Mouse (Mus musculus) kidney, adult 18-20 months (tissue): ENCODE results near the gene Olfr495.

Experiments used
- DNase-seq: peaks from one replicate; pipeline ENCODE4 v3.0.0; 2021

The Olfr495 gene

GRCm38 (mm10) chr7:108392867-108393266, at the start of gene Olfr495:
TSS of gene Olfr495 (plus strand) at chr7:108393167.
- DNase-seq: no peak

GRCm38 (mm10) chr7:108346879-108347278, 46.1 kb upstream of the Olfr495 start, which contains the start of gene Olfr493:
TSS of gene Olfr493 (minus strand) at chr7:108346979.
- DNase-seq: no peak

GRCm38 (mm10) chr7:108365035-108365434, 27.9 kb upstream of the Olfr495 start, which contains the start of gene Olfr494:
TSS of gene Olfr494 (plus strand) at chr7:108365335.
- no peak for DNase-seq

- DNase-seq: no peak
These were observed 27.2 kb downstream of the Olfr495 start, which contains the start of gene Olfr497 for GRCm38 (mm10) chr7:108420121-108420520. TSS of gene Olfr497 (plus strand) at chr7:108420421.
